Mouse (Mus musculus): ENCODE data around the gene Nps. TPM values are rescaled to one million over a fixed set of nuclear protein-coding genes. Genes with fewer than 3 reads are reported as not detected.
"Not testable (repeated sequence)": the region's sequence is repeated elsewhere in the genome, so short reads cannot be mapped to it uniquely, and the experiment has no call there.

The Nps gene
- 0.40 and 0.45 TPM in 2 replicates for polyA plus RNA-seq (2012; rRNA removed)
- 0.23 TPM in 1 of 2 replicates, not detected in the other for polyA plus RNA-seq (2014; fragmentation: Nextera tagmentation; extraction: Ambion mirVana)

GRCm38 (mm10) chr7:135258053-135258753 is at the start of gene Nps:
Gene Nps (plus strand): TSS chr7:135258703.
- not testable (repeated sequence) for H3K9me3 ChIP-seq (ENCODE audit: control insufficient read depth, low read length); H3K4me1 ChIP-seq (ENCODE audit: control insufficient read depth, insufficient read depth, low read length); H3K4me2 ChIP-seq (replicated peaks; ENCODE audit: low read depth, low read length, severe bottlenecking); DNase-seq (ENCODE audit: low spot score); H3K4me3 ChIP-seq (replicated peaks; ENCODE audit: low read length); H3K27ac ChIP-seq (replicated peaks; ENCODE audit: low read depth, low read length); H3K36me3 ChIP-seq (ENCODE audit: control insufficient read depth, insufficient read depth, low read length); H3K27me3 ChIP-seq (ENCODE audit: control insufficient read depth, insufficient read depth, low read length); ATAC-seq (ENCODE audit: low FRiP score, low read depth); H3K9ac ChIP-seq (ENCODE audit: low read depth, low read length, severe bottlenecking)
- 89% methylated on average over 19 of the region's 19 CpGs for WGBS

GRCm38 (mm10) chr7:135208947-135209567 is 49.4 kb upstream of the Nps start:
- DNase-seq (ENCODE audit: low spot score) (no peak), ATAC-seq (ENCODE audit: low FRiP score, low read depth) (no peak)
- Histone ChIP-seq H3K36me3 (ENCODE audit: control insufficient read depth, insufficient read depth, low read length) (no peaks in the 10 kb centered on the region), H3K27me3 (ENCODE audit: control insufficient read depth, insufficient read depth, low read length) (no peaks in the 10 kb centered on the region), H3K9me3 (ENCODE audit: control insufficient read depth, low read length) (no peaks in the 10 kb centered on the region), H3K27ac (replicated peaks; ENCODE audit: low read depth, low read length) (no peak overlapping the region), H3K4me2 (replicated peaks; ENCODE audit: low read depth, low read length, severe bottlenecking) (no peak overlapping the region), H3K4me3 (replicated peaks; ENCODE audit: low read length) (no peak overlapping the region), H3K4me1 (ENCODE audit: control insufficient read depth, insufficient read depth, low read length) (peaks cover 5% of the 10 kb centered on the region), H3K9ac (ENCODE audit: low read depth, low read length, severe bottlenecking) (no peak overlapping the region)
- WGBS: 89% methylated on average over 6 of the region's 6 CpGs
- TF ChIP-seq POLR2A (IDR thresholded peaks at IDR 0.05; ENCODE audit: borderline replicate concordance, extremely low read depth, insufficient read depth, insufficient read length): no peak

- no peak overlapping the region for H3K9ac ChIP-seq (ENCODE audit: low read depth, low read length, severe bottlenecking)
- H3K27ac ChIP-seq (replicated peaks; ENCODE audit: low read depth, low read length): no peak overlapping the region
- no peaks in the 10 kb centered on the region for H3K36me3 ChIP-seq (ENCODE audit: control insufficient read depth, insufficient read depth, low read length)
- DNase-seq (ENCODE audit: low spot score): no peak
- no peak overlapping the region for H3K4me3 ChIP-seq (replicated peaks; ENCODE audit: low read length)
- no peaks in the 10 kb centered on the region for H3K27me3 ChIP-seq (ENCODE audit: control insufficient read depth, insufficient read depth, low read length)
- H3K4me1 ChIP-seq (ENCODE audit: control insufficient read depth, insufficient read depth, low read length): no peaks in the 10 kb centered on the region
- no peak for ATAC-seq (ENCODE audit: low FRiP score, low read depth)
- no peak for TF ChIP-seq POLR2A (IDR thresholded peaks at IDR 0.05; ENCODE audit: borderline replicate concordance, extremely low read depth, insufficient read depth, insufficient read length)
- H3K9me3 ChIP-seq (ENCODE audit: control insufficient read depth, low read length): no peaks in the 10 kb centered on the region
- H3K4me2 ChIP-seq (replicated peaks; ENCODE audit: low read depth, low read length, severe bottlenecking): no peak overlapping the region
These were observed 48.2 kb upstream of the Nps start for GRCm38 (mm10) chr7:135210296-135210695.

GRCm38 (mm10) chr7:135210831-135211230 is 47.7 kb upstream of the Nps start:
- H3K27ac ChIP-seq (replicated peaks; ENCODE audit: low read depth, low read length): no peak overlapping the region
- H3K36me3 ChIP-seq (ENCODE audit: control insufficient read depth, insufficient read depth, low read length): no peaks in the 10 kb centered on the region
- no peak overlapping the region for H3K9ac ChIP-seq (ENCODE audit: low read depth, low read length, severe bottlenecking)
- TF ChIP-seq POLR2A (IDR thresholded peaks at IDR 0.05; ENCODE audit: borderline replicate concordance, extremely low read depth, insufficient read depth, insufficient read length): no peak
- H3K4me1 ChIP-seq (ENCODE audit: control insufficient read depth, insufficient read depth, low read length): no peaks in the 10 kb centered on the region
- WGBS: 89% methylated on average over 2 of the region's 2 CpGs
- no peak for DNase-seq (ENCODE audit: low spot score)
- ATAC-seq (ENCODE audit: low FRiP score, low read depth): no peak
- H3K4me3 ChIP-seq (replicated peaks; ENCODE audit: low read length): no peak overlapping the region
- no peaks in the 10 kb centered on the region for H3K9me3 ChIP-seq (ENCODE audit: control insufficient read depth, low read length)
- H3K27me3 ChIP-seq (ENCODE audit: control insufficient read depth, insufficient read depth, low read length): no peaks in the 10 kb centered on the region
- H3K4me2 ChIP-seq (replicated peaks; ENCODE audit: low read depth, low read length, severe bottlenecking): no peak overlapping the region

- Histone ChIP-seq H3K27ac (replicated peaks; ENCODE audit: low read depth, low read length) (no peak overlapping the region), H3K4me2 (replicated peaks; ENCODE audit: low read depth, low read length, severe bottlenecking) (no peak overlapping the region), H3K4me1 (ENCODE audit: control insufficient read depth, insufficient read depth, low read length) (no peaks in the 10 kb centered on the region), H3K9me3 (ENCODE audit: control insufficient read depth, low read length) (no peaks in the 10 kb centered on the region), H3K9ac (ENCODE audit: low read depth, low read length, severe bottlenecking) (no peak overlapping the region), H3K27me3 (ENCODE audit: control insufficient read depth, insufficient read depth, low read length) (no peaks in the 10 kb centered on the region), H3K36me3 (ENCODE audit: control insufficient read depth, insufficient read depth, low read length) (no peaks in the 10 kb centered on the region), H3K4me3 (replicated peaks; ENCODE audit: low read length) (no peak overlapping the region)
- WGBS: 46% methylated on average over 2 of the region's 2 CpGs
- ATAC-seq (ENCODE audit: low FRiP score, low read depth) (no peak), DNase-seq (ENCODE audit: low spot score) (peak; percentile 21)
- no peak for TF ChIP-seq POLR2A (IDR thresholded peaks at IDR 0.05; ENCODE audit: borderline replicate concordance, extremely low read depth, insufficient read depth, insufficient read length)
These were observed 46.0 kb upstream of the Nps start for GRCm38 (mm10) chr7:135212505-135212904.
